Mouse (Mus musculus): ENCODE measurements around the gene H2-Eb2. TPM values are rescaled to one million over a fixed set of nuclear protein-coding genes. Genes with fewer than 3 reads are reported as not detected.

Gene H2-Eb2
- polyA plus RNA-seq, 1 experiment from 2014 or later = not detected

Other genes starting within 250 kb of the H2-Eb2 start
- gene H2-Oa, start 233.3 kb upstream of the H2-Eb2 start, polyA plus RNA-seq (2016; fragmentation: Nextera tagmentation; extraction: Ambion mirVana) = 0.31 and 0.69 TPM in 2 replicates
- 4.2 and 4.8 TPM in 2 replicates for gene H2-DMa, start 206.1 kb upstream of the H2-Eb2 start, polyA plus RNA-seq (2016; fragmentation: Nextera tagmentation; extraction: Ambion mirVana)
- 141 and 144 TPM in 2 replicates for gene Brd2, start 203.0 kb upstream of the H2-Eb2 start, polyA plus RNA-seq (2016; fragmentation: Nextera tagmentation; extraction: Ambion mirVana)
- 0.17 and 0.28 TPM in 2 replicates for gene H2-DMb2, start 182.4 kb upstream of the H2-Eb2 start, polyA plus RNA-seq (2016; fragmentation: Nextera tagmentation; extraction: Ambion mirVana)
- gene H2-DMb1, start 172.6 kb upstream of the H2-Eb2 start, polyA plus RNA-seq (2016; fragmentation: Nextera tagmentation; extraction: Ambion mirVana) = 0.52 and 0.55 TPM in 2 replicates
- gene Tap1, start 138.1 kb upstream of the H2-Eb2 start, polyA plus RNA-seq (2016; fragmentation: Nextera tagmentation; extraction: Ambion mirVana) = 2.8 and 2.9 TPM in 2 replicates
- gene Psmb9, start 137.9 kb upstream of the H2-Eb2 start, polyA plus RNA-seq (2016; fragmentation: Nextera tagmentation; extraction: Ambion mirVana) = 0.57 and 0.93 TPM in 2 replicates
- gene Psmb8, start 127.9 kb upstream of the H2-Eb2 start, polyA plus RNA-seq (2016; fragmentation: Nextera tagmentation; extraction: Ambion mirVana) = 1.3 and 1.7 TPM in 2 replicates
- gene Tap2, start 122.1 kb upstream of the H2-Eb2 start, polyA plus RNA-seq (2016; fragmentation: Nextera tagmentation; extraction: Ambion mirVana) = 0.56 and 1.1 TPM in 2 replicates
- not detected in 2 replicates for gene H2-Ob, start 86.8 kb upstream of the H2-Eb2 start, polyA plus RNA-seq (2016; fragmentation: Nextera tagmentation; extraction: Ambion mirVana)
- 5.5 and 7.2 TPM in 2 replicates for gene H2-Ab1, start 68.0 kb upstream of the H2-Eb2 start, polyA plus RNA-seq (2016; fragmentation: Nextera tagmentation; extraction: Ambion mirVana)
- gene H2-Aa, start 37.8 kb upstream of the H2-Eb2 start, polyA plus RNA-seq (2016; fragmentation: Nextera tagmentation; extraction: Ambion mirVana) = not detected in 2 replicates
- 1.2 and 1.3 TPM in 2 replicates for gene H2-Eb1, start 19.8 kb upstream of the H2-Eb2 start, polyA plus RNA-seq (2016; fragmentation: Nextera tagmentation; extraction: Ambion mirVana)
- 0.08 TPM in 1 of 2 replicates, not detected in the other for gene Btnl2, start 29.2 kb downstream of the H2-Eb2 start, polyA plus RNA-seq (2016; fragmentation: Nextera tagmentation; extraction: Ambion mirVana)
- not detected in 2 replicates for gene Btnl1, start 51.5 kb downstream of the H2-Eb2 start, polyA plus RNA-seq (2016; fragmentation: Nextera tagmentation; extraction: Ambion mirVana)
- 0.88 and 1.4 TPM in 2 replicates for gene BC051142, start 73.2 kb downstream of the H2-Eb2 start, polyA plus RNA-seq (2016; fragmentation: Nextera tagmentation; extraction: Ambion mirVana)
- gene Btnl4, start 151.7 kb downstream of the H2-Eb2 start, polyA plus RNA-seq (2016; fragmentation: Nextera tagmentation; extraction: Ambion mirVana) = not detected in 2 replicates
- gene Btnl6, start 191.7 kb downstream of the H2-Eb2 start, polyA plus RNA-seq (2016; fragmentation: Nextera tagmentation; extraction: Ambion mirVana) = not detected in 2 replicates
- gene Notch4, start 238.6 kb downstream of the H2-Eb2 start, polyA plus RNA-seq (2016; fragmentation: Nextera tagmentation; extraction: Ambion mirVana) = 5.4 and 6.6 TPM in 2 replicates

Measured in embryonic facial prominence, embryonic 10.5 days (tissue).